Mouse (Mus musculus): ENCODE measurements around the gene Smyd4.

Smyd4 gene

GRCm38 (mm10) chr11:75423091-75423490 is 74.9 kb downstream of the Smyd4 start:
- POLR2A ChIA-PET: interaction anchor here in 3 of 4 experiments (0.5 to 2.6 kb wide), 14 partner anchors 9 to 396 kb away, joined by 3 to 10 read pairs (median 4); partner anchors contain the start of genes Hic1 (in 1 of the 3), Prpf8 (in 1 of the 3), Rilp (in 1 of the 3) and Tlcd2 (in 1 of the 3)
- CTCF ChIA-PET: interaction anchor here in 3 of 4 experiments (0.6 to 2.7 kb wide), 4 partner anchors 16 to 137 kb away, joined by 3 to 9 read pairs (median 4); no protein-coding TSS in a partner anchor

- CTCF ChIA-PET: interaction anchor here in 2 of 4 experiments (0.9 to 2.7 kb wide), 2 partner anchors 17 to 34 kb away, joined by 3 to 9 read pairs; no protein-coding TSS in a partner anchor
- POLR2A ChIA-PET: interaction anchor here in 2 of 4 experiments (0.8 to 2.1 kb wide), 3 partner anchors 8 to 37 kb away, joined by 3 to 6 read pairs (median 3); no protein-coding TSS in a partner anchor
These were observed 75.8 kb downstream of the Smyd4 start for GRCm38 (mm10) chr11:75424033-75424432.

- CTCF ChIA-PET: interaction anchor here in 1 of 4 experiments (0.9 kb wide), 1 partner anchor 33 kb away, joined by 3 read pairs; no protein-coding TSS in a partner anchor
These were observed 76.2 kb downstream of the Smyd4 start for GRCm38 (mm10) chr11:75424459-75424858.

GRCm38 (mm10) chr11:75429019-75429705 is 80.9 kb downstream of the Smyd4 start:
- ChIA-PET POLR2A (interaction anchor here in 3 of 4 experiments (0.8 to 2.1 kb wide), 10 partner anchors 8 to 31 kb away, joined by 3 to 10 read pairs (median 4); partner anchors contain the start of genes Tlcd2 (in 1 of the 3) and Wdr81 (in 1 of the 3)), CTCF (interaction anchor here in 3 of 4 experiments (0.5 to 1.6 kb wide), 8 partner anchors 17 to 337 kb away, joined by 3 to 10 read pairs (median 4); no protein-coding TSS in a partner anchor)

More at GRCm38 (mm10) chr11:75424459-75424858, 76.2 kb downstream of the Smyd4 start:
- POLR2A ChIA-PET: interaction anchor here in 1 of 4 experiments (0.8 to 1.3 kb wide), 2 partner anchors 13 to 37 kb away, joined by 3 read pairs; no protein-coding TSS in a partner anchor

- POLR2A ChIA-PET: interaction anchor here in 2 of 4 experiments (0.6 to 2.5 kb wide), 8 partner anchors 10 to 535 kb away, joined by 3 to 11 read pairs (median 4); partner anchors contain the start of genes Serpinf1 (in 1 of the 2), Sgsm2 (in 1 of the 2) and Tlcd2 (in 1 of the 2)
- CTCF ChIA-PET: interaction anchor here in 3 of 4 experiments (0.6 to 2.4 kb wide), 4 partner anchors 24 to 166 kb away, joined by 3 to 9 read pairs (median 4); no protein-coding TSS in a partner anchor
These were observed 83.1 kb downstream of the Smyd4 start for GRCm38 (mm10) chr11:75431307-75431706.

- POLR2A ChIA-PET: interaction anchor here in 2 of 4 experiments (0.6 to 5.9 kb wide), 8 partner anchors 13 to 76 kb away, joined by 3 to 25 read pairs (median 5); partner anchors contain the start of genes Tlcd2 (in 2 of the 2), Rilp (in 1 of the 2) and Wdr81 (in 1 of the 2)
- CTCF ChIA-PET: interaction anchor here (0.6 to 2.2 kb wide), 13 partner anchors 12 to 585 kb away, joined by 3 to 9 read pairs (median 3); partner anchors contain the start of genes Rilp (in 1 of the 4) and Tlcd2 (in 1 of the 4)
These were observed 85.9 kb downstream of the Smyd4 start for GRCm38 (mm10) chr11:75434138-75434537.

- ChIA-PET POLR2A (interaction anchor here in 3 of 4 experiments (0.7 to 1.0 kb wide), 4 partner anchors 23 to 214 kb away, joined by 3 to 8 read pairs (median 4); partner anchors contain the start of gene Tlcd2 (in 2 of the 3)), CTCF (interaction anchor here in 1 of 4 experiments (1.0 kb wide), 1 partner anchor 72 kb away, joined by 3 read pairs; the partner anchor contains the start of gene Rilp)
These were observed 90.0 kb downstream of the Smyd4 start for GRCm38 (mm10) chr11:75438194-75438593.

GRCm38 (mm10) chr11:75438804-75439203 is 90.6 kb downstream of the Smyd4 start:
- POLR2A ChIA-PET: interaction anchor here in 3 of 4 experiments (0.7 to 1.1 kb wide), 7 partner anchors 10 to 214 kb away, joined by 3 to 8 read pairs (median 3); partner anchors contain the start of genes Tlcd2 (in 2 of the 3), Rpa1 (in 1 of the 3) and Smyd4 (in 1 of the 3)

GRCm38 (mm10) chr11:75439363-75439762 is 91.1 kb downstream of the Smyd4 start, which contains the start of gene Serpinf2:
Gene Serpinf2 (minus strand): TSS chr11:75439591.
- ChIA-PET POLR2A (interaction anchor here in 2 of 4 experiments (0.8 to 1.4 kb wide), 8 partner anchors 9 to 91 kb away, joined by 3 to 8 read pairs (median 3); partner anchors contain the start of genes Rpa1 (in 1 of the 2), Smyd4 (in 1 of the 2) and Tlcd2 (in 1 of the 2)), CTCF (interaction anchor here in 2 of 4 experiments (0.9 to 1.2 kb wide), 2 partner anchors 33 to 270 kb away, joined by 3 read pairs; partner anchors contain the start of gene Hic1 (in 1 of the 2))

More at GRCm38 (mm10) chr11:75438804-75439203, 90.6 kb downstream of the Smyd4 start:
- CTCF ChIA-PET: interaction anchor here in 1 of 4 experiments (0.9 kb wide), 1 partner anchor 270 kb away, joined by 3 read pairs; the partner anchor contains the start of gene Hic1

GRCm38 (mm10) chr11:75439951-75440350 is 91.7 kb downstream of the Smyd4 start:
- ChIA-PET CTCF (interaction anchor here in 1 of 4 experiments (1.2 kb wide), 1 partner anchor 33 kb away, joined by 3 read pairs; no protein-coding TSS in a partner anchor), POLR2A (interaction anchor here in 3 of 4 experiments (0.9 to 3.8 kb wide), 6 partner anchors 8 to 40 kb away, joined by 3 to 14 read pairs (median 3); partner anchors contain the start of gene Tlcd2 (in 2 of the 3))

- CTCF ChIA-PET: interaction anchor here in 2 of 4 experiments (1.1 to 1.4 kb wide), 2 partner anchors 9 to 11 kb away, joined by 3 to 4 read pairs; no protein-coding TSS in a partner anchor
- POLR2A ChIA-PET: interaction anchor here in 3 of 4 experiments (0.9 to 3.8 kb wide), 13 partner anchors 9 to 46 kb away, joined by 3 to 16 read pairs (median 6); partner anchors contain the start of genes Tlcd2 (in 2 of the 3), Prpf8 (in 1 of the 3) and Wdr81 (in 1 of the 3)
These were observed 92.8 kb downstream of the Smyd4 start for GRCm38 (mm10) chr11:75441034-75441433.

GRCm38 (mm10) chr11:75441601-75442000 is 93.4 kb downstream of the Smyd4 start:
- ChIA-PET POLR2A (interaction anchor here in 3 of 4 experiments (0.6 to 3.8 kb wide), 16 partner anchors 9 to 1634 kb away, joined by 3 to 16 read pairs (median 5); partner anchors contain the start of genes Tlcd2 (in 2 of the 3), Prpf8 (in 1 of the 3), Rpa1 (in 1 of the 3) and Smyd4 (in 1 of the 3)), CTCF (interaction anchor here in 2 of 4 experiments (1.1 to 1.4 kb wide), 2 partner anchors 9 to 10 kb away, joined by 3 to 4 read pairs; no protein-coding TSS in a partner anchor)

GRCm38 (mm10) chr11:75443711-75444110 is 95.5 kb downstream of the Smyd4 start:
- CTCF ChIA-PET: no interaction called here

GRCm38 (mm10) chr11:75448575-75448974 is 100.3 kb downstream of the Smyd4 start:
- ChIA-PET POLR2A (interaction anchor here in 3 of 4 experiments (0.7 to 10.9 kb wide), 8 partner anchors 9 to 104 kb away, joined by 3 to 130 read pairs (median 8); partner anchors contain the start of genes Tlcd2 (in 2 of the 3), Prpf8 (in 1 of the 3) and Serpinf2 (in 1 of the 3)), CTCF (interaction anchor here in 3 of 4 experiments (0.5 to 0.7 kb wide), 3 partner anchors 13 to 287 kb away, joined by 3 read pairs; no protein-coding TSS in a partner anchor)

More at GRCm38 (mm10) chr11:75443711-75444110, 95.5 kb downstream of the Smyd4 start:
- POLR2A ChIA-PET: interaction anchor here in 3 of 4 experiments (0.9 to 3.8 kb wide), 4 partner anchors 11 to 18 kb away, joined by 3 to 14 read pairs (median 4); partner anchors contain the start of genes Tlcd2 (in 3 of the 3) and Wdr81 (in 1 of the 3)

- POLR2A ChIA-PET: interaction anchor here in 2 of 4 experiments (1.2 to 10.9 kb wide), 6 partner anchors 8 to 37 kb away, joined by 3 to 130 read pairs (median 8); partner anchors contain the start of genes Tlcd2 (in 2 of the 2) and Prpf8 (in 1 of the 2)
- CTCF ChIA-PET: no interaction called here
These were observed 101.5 kb downstream of the Smyd4 start for GRCm38 (mm10) chr11:75449695-75450094.

GRCm38 (mm10) chr11:75450304-75450908 is 102.2 kb downstream of the Smyd4 start:
- CTCF ChIA-PET: interaction anchor here in 1 of 4 experiments (1.4 kb wide), 1 partner anchor 16 kb away, joined by 3 read pairs; no protein-coding TSS in a partner anchor
- POLR2A ChIA-PET: interaction anchor here (1.1 to 10.9 kb wide), 10 partner anchors 9 to 36 kb away, joined by 3 to 130 read pairs (median 5); partner anchors contain the start of genes Tlcd2 (in 3 of the 4) and Prpf8 (in 2 of the 4)
